ENCODE assay signal across 8 mouse cellular contexts in the genomic region with DNA sequence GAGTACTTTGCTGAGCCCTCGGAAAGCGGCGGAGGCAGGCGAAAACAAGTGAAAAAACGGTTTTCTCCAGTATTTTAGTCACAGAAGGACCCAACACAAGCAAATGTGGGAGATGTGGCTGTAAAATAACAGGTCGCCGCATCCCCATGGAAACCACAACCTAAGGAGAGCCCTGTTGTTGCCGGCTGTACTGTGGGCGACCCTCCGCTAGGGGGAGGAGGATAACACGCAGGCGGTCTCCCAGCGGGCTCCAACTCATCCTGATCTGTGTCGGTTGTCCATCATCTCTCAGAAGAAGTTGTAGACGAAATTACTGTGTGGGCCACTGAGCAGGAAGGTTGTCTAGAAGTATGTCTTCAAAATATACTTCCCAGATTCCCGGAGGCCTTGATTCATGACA. TPM values are rescaled to one million over a fixed set of nuclear protein-coding genes. Genes with fewer than 3 reads are reported as not detected.
DNase-seq lines count a peak whose midpoint lies in the region; ATAC-seq and TF ChIP-seq lines count a peak whose summit lies in the region.

No protein-coding gene starts in this region.

- no peak overlapping the region for H3K27ac ChIP-seq in CH12.LX (ENCODE audit: insufficient read depth, low read depth)

- TF ChIP-seq RAD21 in CH12.LX (IDR thresholded peaks at IDR 0.05; ENCODE audit: low read depth, low read length): peak; percentile 58

- H3K4me3 ChIP-seq in CH12.LX (replicated peaks in 1 of 3; ENCODE audit: low read depth in 2 of 3, low read length in 2 of 3, poor library complexity in 1 of 3): no peak overlapping the region

- ATAC-seq in frontal cortex, adult (ENCODE audit: low TSS enrichment): peak; percentile 75
- peak; percentile 71 to 80 for ATAC-seq in hematopoietic stem cell, adult 5-6 weeks (replicated peaks in 1 of 2; ENCODE audit: insufficient read depth in 1 of 2, low FRiP score in 2 of 2, low TSS enrichment in 1 of 2, low read depth in 1 of 2, poor library complexity in 2 of 2, severe bottlenecking in 2 of 2)

- H3K79me2 ChIP-seq in CH12.LX (replicated peaks; ENCODE audit: control insufficient read depth, extremely low read depth, insufficient read depth, poor library complexity, severe bottlenecking): no peaks in the 10 kb centered on the region

- TF ChIP-seq EP300 in CH12.LX (IDR thresholded peaks at IDR 0.05; ENCODE audit: low read length): no peak

- no peaks in the 10 kb centered on the region for H3K36me3 ChIP-seq in CH12.LX (replicated peaks in 1 of 2; ENCODE audit: control insufficient read depth in 1 of 2, insufficient read depth in 1 of 2, low read length in 1 of 2)

- peaks cover 3 to 5% of the 10 kb centered on the region in 2 experiments; a peak in 3 of 4 replicates for H3K4me1 ChIP-seq in CH12.LX (ENCODE audit: control insufficient read depth in 1 of 2, insufficient read depth in 2 of 2)

- peak; percentile 51 to 85 for TF ChIP-seq CTCF in CH12.LX (conservative IDR thresholded peaks at IDR 0.05 in 1 of 2, IDR thresholded peaks at IDR 0.05 in 1 of 2; ENCODE audit: low read depth in 2 of 2, low read length in 2 of 2)

- H3K4me2 ChIP-seq in CH12.LX (ENCODE audit: insufficient read depth, low read depth, poor library complexity, severe bottlenecking): peak overlapping the region; percentile 85

- dilution Hi-C loops in CH12.LX (cut with MboI; ENCODE audit: extremely low pct_ligation_motif_present, extremely low pct_unique_long_range_greater_than_20kb, low sequenced_read_pairs): no loop called here

- TF ChIP-seq POLR2A in CH12.LX (IDR thresholded peaks at IDR 0.05; ENCODE audit: low read depth, low read length): no peak

- peak; percentile 79 for DNase-seq in CH12.LX (ENCODE audit: extremely low read depth)
- DNase-seq in c-Kit-positive CD71-positive TER-119-positive erythroid progenitor cells, embryonic 14.5 days (ENCODE audit: low spot score): peak; percentile 23
- DNase-seq in layer of hippocampus, adult 9-10 months (ENCODE audit: low spot score): peak; percentile 42
- DNase-seq in lung, postnatal 10 days: peak; percentile 87
- DNase-seq in ovary, postnatal 14 days (ENCODE audit: low spot score): peak; percentile 65
- peak; percentile 65 for DNase-seq in thymus, postnatal 0 days (ENCODE audit: low spot score)

- peaks cover 2% of the 10 kb centered on the region for H3K9me3 ChIP-seq in CH12.LX (replicated peaks; ENCODE audit: low read length)

- no peaks in the 10 kb centered on the region for H3K27me3 ChIP-seq in CH12.LX (replicated peaks)

- in situ Hi-C loops in CH12.LX (cut with MboI; ENCODE audit: low pct_ligation_motif_present, low pct_unique_long_range_greater_than_20kb, low sequenced_read_pairs): loop anchor here (5.0 to 25.0 kb wide), 4 partner anchors 132 to 532 kb away; no protein-coding TSS in a partner anchor

- H3K9ac ChIP-seq in CH12.LX (ENCODE audit: insufficient read depth, low read depth): no peak overlapping the region

TF ChIP-seq in CH12.LX, 34 proteins besides CTCF, POLR2A, EP300 and RAD21:
- TF ChIP-seq USF2 (conservative IDR thresholded peaks at IDR 0.05; ENCODE audit: low read depth, low read length) (no peak), SMC3 (IDR thresholded peaks at IDR 0.05; ENCODE audit: low read depth, low read length) (peak; percentile 63), ZKSCAN1 (IDR thresholded peaks at IDR 0.05; ENCODE audit: borderline replicate concordance, low read depth, low read length) (no peak), PAX5 (IDR thresholded peaks at IDR 0.05; ENCODE audit: low read length) (no peak), CHD1 (IDR thresholded peaks at IDR 0.05; ENCODE audit: low read depth, low read length) (no peak), BHLHE40 (IDR thresholded peaks at IDR 0.05; ENCODE audit: low read depth, low read length) (no peak), GABPA (IDR thresholded peaks at IDR 0.05; ENCODE audit: insufficient replicate concordance, low read depth, low read length) (no peak), NRF1 (IDR thresholded peaks at IDR 0.05; ENCODE audit: low read depth, low read length) (no peak), MEF2A (IDR thresholded peaks at IDR 0.05; ENCODE audit: borderline replicate concordance, low read depth, low read length) (no peak), E2F4 (IDR thresholded peaks at IDR 0.05; ENCODE audit: insufficient replicate concordance, low read depth, low read length) (no peak), SIN3A (IDR thresholded peaks at IDR 0.05; ENCODE audit: low read length) (0 out of 2 replicates have a peak, but pooled peaks have one; percentile 51), ELF1 (IDR thresholded peaks at IDR 0.05; ENCODE audit: low read depth, low read length) (no peak), RCOR1 (conservative IDR thresholded peaks at IDR 0.05; ENCODE audit: low read depth, low read length) (no peak), TBP (conservative IDR thresholded peaks at IDR 0.05; ENCODE audit: low read depth, low read length) (no peak), POLR2AphosphoS2 (IDR thresholded peaks at IDR 0.05; ENCODE audit: low read depth, low read length) (no peak), MAX (IDR thresholded peaks at IDR 0.05; ENCODE audit: low read length) (no peak)
TF ChIP-seq in CH12.LX: peak in this region for 2.

RNA-seq across cellular contexts. Expression of a gene that starts 45.4 kb away (rescaled TPM):
- total RNA-seq in CH12.LX (2012; rRNA removed) (2.1 and 2.2 TPM in 2 replicates), CH12.LX (2014; rRNA removed) (0.58 and 0.80 TPM in 2 replicates)
- 1.3 and 1.5 TPM in 2 replicates for polyA plus RNA-seq in CH12.LX (2012; ENCODE audit: insufficient read length, low read depth)
- total RNA-seq in hematopoietic stem cell, adult 5-6 weeks (2017): 2.4 TPM in 1 of 2 replicates, not detected in the other
- polyA plus RNA-seq in thymus, postnatal 0 days (2015; fragmentation: Nextera tagmentation; extraction: Ambion mirVana): 8.4 and 10.6 TPM in 2 replicates

Comparison
In these comparisons a context has a peak if more than half of its experiments do, and no peak if none do; other contexts are left out.
1. DNase-seq: peak in every context shown above with its lines; median percentile 87 in lung, postnatal 10 days; 79 in CH12.LX; 65 in ovary, postnatal 14 days; 65 in thymus, postnatal 0 days; 42 in layer of hippocampus, adult 9-10 months; 23 in c-Kit-positive CD71-positive TER-119-positive erythroid progenitor cells, embryonic 14.5 days.